Mouse (Mus musculus): Measurements from ENCODE around the gene Cxcr3. TPM values are rescaled to one million over a fixed set of nuclear protein-coding genes. Genes with fewer than 3 reads are reported as not detected.

Cxcr3 gene
- 100 to 1,000 TPM; 155 to 302 TPM for polyA plus RNA-seq (2017; shearing (Covaris generic))

GRCm38 (mm10) chrX:101733828-101734319 lies at the start of gene Cxcr3:
Gene Cxcr3, minus strand, starts transcription at chrX:101734269.

Other genes with a start within 250 kb of the Cxcr3 start
- 10 to 100 TPM; 20.8 to 24.0 TPM for gene Taf1, start 201.5 kb downstream of the Cxcr3 start, polyA plus RNA-seq (2017; shearing (Covaris generic))
- 100 to 1,000 TPM; 243 to 257 TPM for gene Ogt, start 94.2 kb downstream of the Cxcr3 start, polyA plus RNA-seq (2017; shearing (Covaris generic))
- not detected for gene Gm4779, start 60.2 kb upstream of the Cxcr3 start, polyA plus RNA-seq (2017; shearing (Covaris generic))
- not detected for gene 8030474K03Rik, start 60.4 kb upstream of the Cxcr3 start, polyA plus RNA-seq (2017; shearing (Covaris generic))
- 1 to 10 TPM; 1.9 to 3.4 TPM for gene Nhsl2, start 115.1 kb upstream of the Cxcr3 start, polyA plus RNA-seq (2017; shearing (Covaris generic))

Data from inflammation-experienced regulatory T-cells (primary cell).